Mouse (Mus musculus): ENCODE data around the gene Gm3752. TPM values are rescaled to one million over a fixed set of nuclear protein-coding genes. Genes with fewer than 3 reads are reported as not detected.
"Not testable (repeated sequence)": the region's sequence is repeated elsewhere in the genome, so short reads cannot be mapped to it uniquely, and the experiment has no call there.

Gene Gm3752
- 10.0 and 11.0 TPM in 2 replicates for polyA plus RNA-seq (2014; fragmentation: Nextera tagmentation; extraction: Ambion mirVana)

GRCm38 (mm10) chr14:7483662-7484061 is at the start of gene Gm3752:
Gene Gm3752 (minus strand): TSS chr14:7483762.
- H3K4me2 ChIP-seq (ENCODE audit: low read length); H3K4me1 ChIP-seq (ENCODE audit: control insufficient read depth, insufficient read depth, low read length); DNase-seq (ENCODE audit: low spot score); H3K36me3 ChIP-seq (ENCODE audit: control insufficient read depth, insufficient read depth, low read length); ATAC-seq; H3K9ac ChIP-seq (ENCODE audit: low read length); H3K4me3 ChIP-seq (ENCODE audit: low read depth, low read length); H3K27ac ChIP-seq (ENCODE audit: low read depth, low read length); H3K27me3 ChIP-seq (replicated peaks; ENCODE audit: control insufficient read depth, insufficient read depth, low read length); H3K9me3 ChIP-seq (replicated peaks; ENCODE audit: control insufficient read depth, low read length): not testable (repeated sequence)
- 60% methylated on average over 1 of the region's 3 CpGs for WGBS

- H3K4me1 ChIP-seq (ENCODE audit: control insufficient read depth, insufficient read depth, low read length); ATAC-seq; H3K36me3 ChIP-seq (ENCODE audit: control insufficient read depth, insufficient read depth, low read length); H3K9me3 ChIP-seq (replicated peaks; ENCODE audit: control insufficient read depth, low read length); H3K27me3 ChIP-seq (replicated peaks; ENCODE audit: control insufficient read depth, insufficient read depth, low read length); H3K27ac ChIP-seq (ENCODE audit: low read depth, low read length): not testable (repeated sequence)
- peak overlapping the region; percentile 31 for H3K4me3 ChIP-seq (ENCODE audit: low read depth, low read length)
- 1% methylated on average over 12 of the region's 18 CpGs for WGBS
- H3K4me2 ChIP-seq (ENCODE audit: low read length) = peak overlapping the region; percentile 44
- H3K9ac ChIP-seq (ENCODE audit: low read length) = peak overlapping the region; percentile 50
- peak; percentile 4 for DNase-seq (ENCODE audit: low spot score)
These were observed 5.2 kb upstream of the Gm3752 start for GRCm38 (mm10) chr14:7488731-7489130.

- not testable (repeated sequence) for H3K4me3 ChIP-seq (ENCODE audit: low read depth, low read length); H3K36me3 ChIP-seq (ENCODE audit: control insufficient read depth, insufficient read depth, low read length); ATAC-seq; H3K27me3 ChIP-seq (replicated peaks; ENCODE audit: control insufficient read depth, insufficient read depth, low read length); H3K4me1 ChIP-seq (ENCODE audit: control insufficient read depth, insufficient read depth, low read length); H3K9ac ChIP-seq (ENCODE audit: low read length); DNase-seq (ENCODE audit: low spot score); H3K9me3 ChIP-seq (replicated peaks; ENCODE audit: control insufficient read depth, low read length); H3K4me2 ChIP-seq (ENCODE audit: low read length); H3K27ac ChIP-seq (ENCODE audit: low read depth, low read length)
- no CpG with 5 or more reads among the region's 2 CpGs for WGBS
These were observed 32.7 kb downstream of the Gm3752 start, which contains the start of gene Gm3755 for GRCm38 (mm10) chr14:7450817-7451216. Gene Gm3755 (minus strand): TSS chr14:7450917.

- H3K27ac ChIP-seq (ENCODE audit: low read depth, low read length); H3K27me3 ChIP-seq (replicated peaks; ENCODE audit: control insufficient read depth, insufficient read depth, low read length); H3K4me2 ChIP-seq (ENCODE audit: low read length); H3K4me3 ChIP-seq (ENCODE audit: low read depth, low read length); H3K4me1 ChIP-seq (ENCODE audit: control insufficient read depth, insufficient read depth, low read length); H3K36me3 ChIP-seq (ENCODE audit: control insufficient read depth, insufficient read depth, low read length); ATAC-seq; H3K9ac ChIP-seq (ENCODE audit: low read length); DNase-seq (ENCODE audit: low spot score); H3K9me3 ChIP-seq (replicated peaks; ENCODE audit: control insufficient read depth, low read length): not testable (repeated sequence)
- 74% methylated on average over 2 of the region's 2 CpGs for WGBS
These were observed 61.1 kb downstream of the Gm3752 start for GRCm38 (mm10) chr14:7422496-7422895.

Other genes with a start within 250 kb of the Gm3752 start
- not detected in 2 replicates for gene Gm3727, start 219.0 kb downstream of the Gm3752 start, polyA plus RNA-seq (2014; fragmentation: Nextera tagmentation; extraction: Ambion mirVana)
- gene Gm3739, start 168.7 kb downstream of the Gm3752 start, polyA plus RNA-seq (2014; fragmentation: Nextera tagmentation; extraction: Ambion mirVana) = 4.1 and 4.6 TPM in 2 replicates
- not detected in 2 replicates for gene Gm5797, start 151.4 kb downstream of the Gm3752 start, polyA plus RNA-seq (2014; fragmentation: Nextera tagmentation; extraction: Ambion mirVana)
- gene Gm8374, start 118.6 kb downstream of the Gm3752 start, polyA plus RNA-seq (2014; fragmentation: Nextera tagmentation; extraction: Ambion mirVana) = not detected in 2 replicates
- not detected in 2 replicates for gene Gm3755, start 32.8 kb downstream of the Gm3752 start, polyA plus RNA-seq (2014; fragmentation: Nextera tagmentation; extraction: Ambion mirVana)
- gene Gm3558, start 84.8 kb upstream of the Gm3752 start, polyA plus RNA-seq (2014; fragmentation: Nextera tagmentation; extraction: Ambion mirVana) = 2.9 and 4.1 TPM in 2 replicates
- not detected in 2 replicates for gene Gm10338, start 111.8 kb upstream of the Gm3752 start, polyA plus RNA-seq (2014; fragmentation: Nextera tagmentation; extraction: Ambion mirVana)
- gene Gm10128, start 160.2 kb upstream of the Gm3752 start, polyA plus RNA-seq (2014; fragmentation: Nextera tagmentation; extraction: Ambion mirVana) = not detected in 2 replicates

Measured in forebrain, embryonic 14.5 days (tissue).